Mouse (Mus musculus) C2C12 (cell line): ENCODE measurements around the gene Ect2l. TPM values are rescaled to one million over a fixed set of nuclear protein-coding genes. Genes with fewer than 3 reads are reported as not detected.

Experiments
- H3K27me3 ChIP-seq: one replicate; pipeline ENCODE4 v1.6.1; 2011; ENCODE audit not compliant: control insufficient read depth, insufficient read depth, insufficient read length
- H3K36me3 ChIP-seq: one replicate; pipeline ENCODE4 v1.6.1; 2011; ENCODE audit not compliant: control insufficient read depth, insufficient read depth
- H3K4me3 ChIP-seq: one replicate; pipeline ENCODE4 v1.5.1; 2011; ENCODE audit warnings: mild to moderate bottlenecking, control low read depth; ENCODE audit not compliant: poor library complexity, insufficient read depth, severe bottlenecking
- H3K79me2 ChIP-seq: one replicate; pipeline ENCODE4 v1.6.1; 2011; ENCODE audit not compliant: control insufficient read depth, insufficient read depth
- H3K79me3 ChIP-seq: one replicate; pipeline ENCODE4 v1.6.1; 2011; ENCODE audit warnings: low read depth, control low read depth
- H3ac ChIP-seq: one replicate; pipeline ENCODE3; 2011; ENCODE audit warnings: low read depth; ENCODE audit not compliant: control insufficient read depth, insufficient read length
- CEBPB ChIP-seq: IDR thresholded peaks from one replicate; pipeline ENCODE4 v1.6.1; 2011; ENCODE audit warnings: low read depth, mild to moderate bottlenecking, control low read depth, moderate library complexity
- CTCF ChIP-seq: IDR thresholded peaks from one replicate; pipeline ENCODE4 v1.5.1; 2011; ENCODE audit not compliant: control insufficient read depth, insufficient read depth, insufficient read length
- FOSL1 ChIP-seq: IDR thresholded peaks from one replicate; pipeline ENCODE4 v1.8.0; 2011; ENCODE audit warnings: mild to moderate bottlenecking, low read length; ENCODE audit not compliant: poor library complexity, insufficient read depth, severe bottlenecking
- MAX ChIP-seq: IDR thresholded peaks from one replicate; pipeline ENCODE4 v1.6.1; 2011; ENCODE audit warnings: mild to moderate bottlenecking, control low read depth
- MYOD1 ChIP-seq: IDR thresholded peaks from one replicate; pipeline ENCODE4 v1.6.1; 2011; ENCODE audit warnings: low read depth; ENCODE audit not compliant: control insufficient read depth, insufficient read length
- MYOG ChIP-seq: IDR thresholded peaks from one replicate; pipeline ENCODE4 v1.6.1; 2011; ENCODE audit not compliant: control insufficient read depth, insufficient read length; ENCODE audit errors: extremely low read depth
- USF1 ChIP-seq: IDR thresholded peaks from one replicate; pipeline ENCODE4 v1.6.1; 2011; ENCODE audit warnings: low read depth, mild to moderate bottlenecking, control low read depth, moderate library complexity
- polyA plus RNA-seq: library from polyadenylated mRNA; unstranded; fragments of >200 nt; fragmentation: generic; extraction: Trizol; gene quantifications from one replicate; pipeline ENCODE4 v1.2.1, GENCODE M21; 2012; ENCODE audit warnings: missing spikeins

Gene Ect2l
- polyA plus RNA-seq, 1 experiment, result 0.06 TPM

GRCm38 (mm10) chr10:18188564-18188963 is 22.1 kb downstream of the Ect2l start:
- no peaks in the 10 kb centered on the region for H3K79me3 ChIP-seq
- no peaks in the 10 kb centered on the region for H3K36me3 ChIP-seq
- no peaks in the 10 kb centered on the region for H3K79me2 ChIP-seq
- H3K4me3 ChIP-seq, result no peak overlapping the region
- H3K27me3 ChIP-seq, result no peaks in the 10 kb centered on the region
- no peak overlapping the region for H3ac ChIP-seq
- TF ChIP-seq CTCF (no peak), MYOG (no peak), USF1 (no peak), CEBPB (no peak), MAX (no peak), FOSL1 (no peak), MYOD1 (no peak)

GRCm38 (mm10) chr10:18182246-18182645 is 28.4 kb downstream of the Ect2l start:
- Histone ChIP-seq H3ac (no peak overlapping the region), H3K4me3 (no peak overlapping the region), H3K27me3 (no peaks in the 10 kb centered on the region), H3K79me3 (no peaks in the 10 kb centered on the region), H3K79me2 (no peaks in the 10 kb centered on the region), H3K36me3 (no peaks in the 10 kb centered on the region)
- TF ChIP-seq MYOG (no peak), MYOD1 (no peak), CTCF (no peak), MAX (no peak), USF1 (no peak), CEBPB (no peak), FOSL1 (no peak)

GRCm38 (mm10) chr10:18177304-18177703 is 33.4 kb downstream of the Ect2l start:
- no peak overlapping the region for H3K4me3 ChIP-seq
- no peaks in the 10 kb centered on the region for H3K79me2 ChIP-seq
- no peaks in the 10 kb centered on the region for H3K36me3 ChIP-seq
- H3ac ChIP-seq, result no peak overlapping the region
- TF ChIP-seq USF1, result no peak
- TF ChIP-seq MYOD1, result no peak
- TF ChIP-seq MYOG, result no peak
- no peak for TF ChIP-seq FOSL1
- no peak for TF ChIP-seq MAX
- TF ChIP-seq CEBPB, result no peak
- TF ChIP-seq CTCF, result no peak
- no peaks in the 10 kb centered on the region for H3K27me3 ChIP-seq
- H3K79me3 ChIP-seq, result no peaks in the 10 kb centered on the region

- Histone ChIP-seq H3K27me3 (no peaks in the 10 kb centered on the region), H3ac (no peak overlapping the region), H3K4me3 (no peak overlapping the region), H3K79me3 (no peaks in the 10 kb centered on the region), H3K36me3 (no peaks in the 10 kb centered on the region), H3K79me2 (no peaks in the 10 kb centered on the region)
- TF ChIP-seq MYOD1 (no peak), CTCF (no peak), MYOG (no peak), CEBPB (no peak), MAX (no peak), FOSL1 (no peak), USF1 (no peak)
These were observed 34.0 kb downstream of the Ect2l start for GRCm38 (mm10) chr10:18176722-18177121.

GRCm38 (mm10) chr10:18175087-18175486 is 35.6 kb downstream of the Ect2l start:
- Histone ChIP-seq H3ac (no peak overlapping the region), H3K79me2 (no peaks in the 10 kb centered on the region), H3K4me3 (no peak overlapping the region), H3K36me3 (no peaks in the 10 kb centered on the region), H3K79me3 (no peaks in the 10 kb centered on the region), H3K27me3 (no peaks in the 10 kb centered on the region)
- TF ChIP-seq MYOD1 (no peak), MAX (no peak), CEBPB (no peak), MYOG (no peak), USF1 (no peak), CTCF (no peak), FOSL1 (no peak)

GRCm38 (mm10) chr10:18162435-18162971 is 48.2 kb downstream of the Ect2l start:
- Histone ChIP-seq H3K79me2 (no peaks in the 10 kb centered on the region), H3ac (no peak overlapping the region), H3K79me3 (no peaks in the 10 kb centered on the region), H3K36me3 (no peaks in the 10 kb centered on the region), H3K4me3 (no peak overlapping the region), H3K27me3 (no peaks in the 10 kb centered on the region)
- TF ChIP-seq MYOG (no peak), MYOD1 (no peak), FOSL1 (no peak), USF1 (no peak), MAX (no peak), CTCF (no peak), CEBPB (no peak)
